Mouse (Mus musculus) lung, postnatal 0 days (tissue): ENCODE results near the gene Olfr1426.

Source experiments
- CTCF ChIP-seq: IDR thresholded peaks from 2 replicates; pipeline ENCODE4 v1.5.1; 2016; ENCODE audit warnings: antibody characterized with exemption, mild to moderate bottlenecking
- EP300 ChIP-seq: IDR thresholded peaks from 2 replicates; pipeline ENCODE4 v1.6.1; 2016; ENCODE audit warnings: antibody characterized with exemption, mild to moderate bottlenecking, control low read depth

GRCm38 (mm10) chr19:12123103-12123502 lies 31.3 kb upstream of the Olfr1426 start, which contains the start of gene Olfr76:
- no peak for TF ChIP-seq CTCF
- no peak for TF ChIP-seq EP300
